Comparison of ENCODE assay signal across 12 mouse cellular contexts in genomic region chr19:42034146-42034775, GRCm38 (mm10). TPM values are rescaled to one million over a fixed set of nuclear protein-coding genes. Genes with fewer than 3 reads are reported as not detected.
A peak's percentile ranks its signal among the peaks of the same experiment; 100 is the strongest.
DNase-seq lines count a peak whose midpoint lies in the region; ATAC-seq and TF ChIP-seq lines count a peak whose summit lies in the region.
"Had no signal": no experiment of that assay in that cellular context is flagged by ENCODE, and none has a peak within 500 bp of the region (broad histone marks: within the 10 kb centered on the region; RNA-seq: fewer than 3 reads in every experiment).

No protein-coding gene starts in this region.

- no peak overlapping the region for H3K27ac ChIP-seq in lung, embryonic 14.5 days (ENCODE audit: low read depth)
- no peak overlapping the region for H3K27ac ChIP-seq in embryonic facial prominence, embryonic 11.5 days (replicated peaks; ENCODE audit: low read depth, low read length)
- H3K27ac ChIP-seq in limb, embryonic 10.5 days = peak overlapping the region; percentile 71
- H3K27ac ChIP-seq: liver, embryonic 14.5 days had no signal

- peak; percentile 43 for DNase-seq in gastrocnemius, postnatal 25 days
- no peak for DNase-seq in gastrocnemius, postnatal 4 days (ENCODE audit: low spot score in 2 of 2)
- peak; percentile 18 for DNase-seq in lung, embryonic 14.5 days
- DNase-seq in lung, postnatal 25 days (ENCODE audit: low spot score) = no peak
- no peak for DNase-seq in embryonic facial prominence, embryonic 11.5 days (ENCODE audit: low spot score)
- peak; percentile 48 for DNase-seq in limb, embryonic 10.5 days (ENCODE audit: low spot score)
- DNase-seq: kidney, adult 18-20 months had no signal

- no peak overlapping the region for H3K4me3 ChIP-seq in lung, embryonic 14.5 days (ENCODE audit: low read depth, low read length)
- no peak overlapping the region for H3K4me3 ChIP-seq in embryonic facial prominence, embryonic 11.5 days (ENCODE audit: low read depth, low read length)
- H3K4me3 ChIP-seq in limb, embryonic 10.5 days = no peak overlapping the region
- H3K4me3 ChIP-seq: erythroblast, embryonic 14.5 days had no signal

- WGBS in lung, embryonic 14.5 days = 58% methylated on average over 9 of the region's 9 CpGs
- WGBS in embryonic facial prominence, embryonic 11.5 days = 64% methylated on average over 9 of the region's 9 CpGs
- WGBS in limb, embryonic 10.5 days = 64% methylated on average over 9 of the region's 9 CpGs

- H3K27me3 ChIP-seq in lung, embryonic 14.5 days (ENCODE audit: insufficient read depth, low read length) = no peaks in the 10 kb centered on the region
- H3K27me3 ChIP-seq in embryonic facial prominence, embryonic 11.5 days (ENCODE audit: control insufficient read depth, insufficient read depth, low read length) = no peaks in the 10 kb centered on the region
- H3K27me3 ChIP-seq in limb, embryonic 10.5 days (ENCODE audit: low read depth, poor library complexity, severe bottlenecking) = 0 out of 2 replicates have a peak, but pooled peaks cover 3% of the 10 kb centered on the region

- no peak overlapping the region for H3K4me2 ChIP-seq in lung, embryonic 14.5 days
- H3K4me2 ChIP-seq in embryonic facial prominence, embryonic 11.5 days (ENCODE audit: low read depth, low read length) = no peak overlapping the region

- TF ChIP-seq CTCF in lung, embryonic 14.5 days (IDR thresholded peaks at IDR 0.05; ENCODE audit: low read depth) = no peak

- H3K4me1 ChIP-seq in lung, embryonic 14.5 days (ENCODE audit: insufficient read depth) = no peaks in the 10 kb centered on the region
- peaks cover 2% of the 10 kb centered on the region; the same call in 1 of the 2 replicates for H3K4me1 ChIP-seq in embryonic facial prominence, embryonic 11.5 days (ENCODE audit: control insufficient read depth, insufficient read depth, low read length)
- H3K4me1 ChIP-seq in limb, embryonic 10.5 days = peaks cover 30% of the 10 kb centered on the region

- H3K36me3 ChIP-seq in lung, embryonic 14.5 days (ENCODE audit: insufficient read depth) = no peaks in the 10 kb centered on the region
- no peaks in the 10 kb centered on the region for H3K36me3 ChIP-seq in embryonic facial prominence, embryonic 11.5 days (replicated peaks; ENCODE audit: control insufficient read depth, insufficient read depth, low read depth, low read length)
- H3K36me3 ChIP-seq in limb, embryonic 10.5 days = peaks cover 9% of the 10 kb centered on the region

- ATAC-seq in lung, embryonic 14.5 days (ENCODE audit: insufficient read depth) = peak; percentile 61; the same call in 1 of the 2 replicates
- ATAC-seq in embryonic facial prominence, embryonic 11.5 days (replicated peaks; ENCODE audit: insufficient number of reproducible peaks, low FRiP score, low TSS enrichment, low read depth) = peak; percentile 55; the same call in 1 of the 2 replicates
- no peak for ATAC-seq in monocyte, adult 5-6 weeks (replicated peaks; ENCODE audit: insufficient number of reproducible peaks, low FRiP score, low TSS enrichment, poor library complexity, severe bottlenecking)
- ATAC-seq in activated CD4-positive, CD25-positive, alpha-beta regulatory T cell, adult 4 months = no peak

- no peak overlapping the region for H3K9ac ChIP-seq in lung, embryonic 14.5 days
- no peak overlapping the region for H3K9ac ChIP-seq in embryonic facial prominence, embryonic 11.5 days (replicated peaks; ENCODE audit: low read length)
- H3K9ac ChIP-seq: liver, embryonic 14.5 days had no signal

- H3K9me3 ChIP-seq in lung, embryonic 14.5 days (ENCODE audit: low read depth, low read length) = no peaks in the 10 kb centered on the region
- no peaks in the 10 kb centered on the region for H3K9me3 ChIP-seq in embryonic facial prominence, embryonic 11.5 days (replicated peaks; ENCODE audit: control insufficient read depth, low read length)
- no peaks in the 10 kb centered on the region for H3K9me3 ChIP-seq in limb, embryonic 10.5 days (replicated peaks)

RNA-seq across cellular contexts. Expression of gene Ankrd2, which starts 1.5 kb away (rescaled TPM):
- 1,000 to 10,000 TPM in 1 of 2 experiments, 100 to 1,000 TPM in 1; 167 to 1,046 TPM for total RNA-seq in gastrocnemius, postnatal 25 days (2021)
- total RNA-seq in gastrocnemius, postnatal 4 days (2021) = 10 to 100 TPM; 50.1 to 73.1 TPM
- 0.17 and 0.41 TPM in 2 replicates for polyA plus RNA-seq in lung, embryonic 14.5 days (2014; fragmentation: Nextera tagmentation; extraction: Ambion mirVana)
- not detected in 2 replicates for polyA plus RNA-seq in embryonic facial prominence, embryonic 11.5 days (2014; fragmentation: Nextera tagmentation; extraction: Ambion mirVana)
- not detected in 2 replicates for polyA plus RNA-seq in limb, embryonic 10.5 days (2016; fragmentation: Nextera tagmentation; extraction: Ambion mirVana)
- total RNA-seq in monocyte, adult 5-6 weeks (2017) = not detected in 3 replicates
- polyA plus RNA-seq in activated CD4-positive, CD25-positive, alpha-beta regulatory T cell, adult 4 months (2017; shearing (Covaris generic)) = not detected
- total RNA-seq: neutrophil, adult 5-6 weeks had no signal
- polyA plus RNA-seq: erythroblast, embryonic 14.5 days had no signal

RNA-seq across cellular contexts. Expression of gene Hoga1, which starts 11.1 kb away (rescaled TPM):
- 1 to 10 TPM; 2.1 to 2.3 TPM for total RNA-seq in gastrocnemius, postnatal 25 days (2021)
- total RNA-seq in gastrocnemius, postnatal 4 days (2021) = 1 to 10 TPM; 7.1 to 8.8 TPM
- 1.2 and 1.6 TPM in 2 replicates for polyA plus RNA-seq in lung, embryonic 14.5 days (2014; fragmentation: Nextera tagmentation; extraction: Ambion mirVana)
- polyA plus RNA-seq in embryonic facial prominence, embryonic 11.5 days (2014; fragmentation: Nextera tagmentation; extraction: Ambion mirVana) = 1.1 and 1.2 TPM in 2 replicates
- polyA plus RNA-seq in limb, embryonic 10.5 days (2016; fragmentation: Nextera tagmentation; extraction: Ambion mirVana) = 1.1 and 1.3 TPM in 2 replicates
- total RNA-seq in monocyte, adult 5-6 weeks (2017) = not detected in 3 replicates
- not detected for polyA plus RNA-seq in activated CD4-positive, CD25-positive, alpha-beta regulatory T cell, adult 4 months (2017; shearing (Covaris generic))
- total RNA-seq: neutrophil, adult 5-6 weeks had no signal
- polyA plus RNA-seq: erythroblast, embryonic 14.5 days had no signal

RNA-seq across cellular contexts. Expression of gene 4933411K16Rik, which starts 17.8 kb away (rescaled TPM):
- total RNA-seq in gastrocnemius, postnatal 25 days (2021) = under 1 TPM; 0.20 to 0.32 TPM
- under 1 TPM; 0.75 to 0.91 TPM for total RNA-seq in gastrocnemius, postnatal 4 days (2021)
- 0.18 TPM in 1 of 2 replicates, not detected in the other for polyA plus RNA-seq in lung, embryonic 14.5 days (2014; fragmentation: Nextera tagmentation; extraction: Ambion mirVana)
- polyA plus RNA-seq in embryonic facial prominence, embryonic 11.5 days (2014; fragmentation: Nextera tagmentation; extraction: Ambion mirVana) = not detected in 2 replicates
- polyA plus RNA-seq in limb, embryonic 10.5 days (2016; fragmentation: Nextera tagmentation; extraction: Ambion mirVana) = 0.24 TPM in 1 of 2 replicates, not detected in the other
- total RNA-seq in monocyte, adult 5-6 weeks (2017) = 0.43 to 0.67 TPM in 2 of 3 replicates, not detected in the other
- not detected for polyA plus RNA-seq in activated CD4-positive, CD25-positive, alpha-beta regulatory T cell, adult 4 months (2017; shearing (Covaris generic))
- total RNA-seq: neutrophil, adult 5-6 weeks had no signal
- polyA plus RNA-seq: erythroblast, embryonic 14.5 days had no signal

RNA-seq across cellular contexts. Expression of gene Morn4, which starts 51.9 kb away (rescaled TPM):
- total RNA-seq in gastrocnemius, postnatal 25 days (2021) = 1 to 10 TPM; 1.2 to 1.8 TPM
- total RNA-seq in gastrocnemius, postnatal 4 days (2021) = 1 to 10 TPM; 2.0 to 2.5 TPM
- 24.8 and 25.0 TPM in 2 replicates for polyA plus RNA-seq in lung, embryonic 14.5 days (2014; fragmentation: Nextera tagmentation; extraction: Ambion mirVana)
- 42.8 and 48.9 TPM in 2 replicates for polyA plus RNA-seq in embryonic facial prominence, embryonic 11.5 days (2014; fragmentation: Nextera tagmentation; extraction: Ambion mirVana)
- 43.6 and 49.0 TPM in 2 replicates for polyA plus RNA-seq in limb, embryonic 10.5 days (2016; fragmentation: Nextera tagmentation; extraction: Ambion mirVana)
- not detected in 3 replicates for total RNA-seq in monocyte, adult 5-6 weeks (2017)
- polyA plus RNA-seq in activated CD4-positive, CD25-positive, alpha-beta regulatory T cell, adult 4 months (2017; shearing (Covaris generic)) = not detected
- total RNA-seq: neutrophil, adult 5-6 weeks had no signal

RNA-seq across cellular contexts. Expression of gene Ubtd1, which starts 52.7 kb away (rescaled TPM):
- 10 to 100 TPM; 15.4 to 19.8 TPM for total RNA-seq in gastrocnemius, postnatal 25 days (2021)
- total RNA-seq in gastrocnemius, postnatal 4 days (2021) = 10 to 100 TPM; 37.5 to 39.7 TPM
- polyA plus RNA-seq in lung, embryonic 14.5 days (2014; fragmentation: Nextera tagmentation; extraction: Ambion mirVana) = 13.1 TPM in 2 replicates
- 7.1 and 8.8 TPM in 2 replicates for polyA plus RNA-seq in embryonic facial prominence, embryonic 11.5 days (2014; fragmentation: Nextera tagmentation; extraction: Ambion mirVana)
- polyA plus RNA-seq in limb, embryonic 10.5 days (2016; fragmentation: Nextera tagmentation; extraction: Ambion mirVana) = 14.2 and 15.1 TPM in 2 replicates
- total RNA-seq in monocyte, adult 5-6 weeks (2017) = 8.2 to 10.9 TPM (median 10.0 TPM) in 3 replicates
- polyA plus RNA-seq in activated CD4-positive, CD25-positive, alpha-beta regulatory T cell, adult 4 months (2017; shearing (Covaris generic)) = 1 to 10 TPM; 2.6 to 4.0 TPM

Comparison
In these comparisons a context has a peak if more than half of its experiments do, and no peak if none do; other contexts are left out.
1. DNase-seq: peak in gastrocnemius, postnatal 25 days (single experiment), lung, embryonic 14.5 days (single experiment) and limb, embryonic 10.5 days (single experiment); none in gastrocnemius, postnatal 4 days (0 of 2), lung, postnatal 25 days (single experiment) and embryonic facial prominence, embryonic 11.5 days (single experiment).
2. ATAC-seq: peak in lung, embryonic 14.5 days (single experiment) and embryonic facial prominence, embryonic 11.5 days (single experiment); none in monocyte, adult 5-6 weeks (single experiment) and activated CD4-positive, CD25-positive, alpha-beta regulatory T cell, adult 4 months (single experiment).